Mouse (Mus musculus): ENCODE measurements at regions not wholly inside any gene's neighbourhood (a gene's known extent, or its start where the extent isn't known, plus 50 kb on each side); places are given as distances from the start of the nearest gene placed in this dataset.
"Not testable (repeated sequence)": the region's sequence is repeated elsewhere in the genome, so short reads cannot be mapped to it uniquely, and the experiment has no call there.

DNA sequence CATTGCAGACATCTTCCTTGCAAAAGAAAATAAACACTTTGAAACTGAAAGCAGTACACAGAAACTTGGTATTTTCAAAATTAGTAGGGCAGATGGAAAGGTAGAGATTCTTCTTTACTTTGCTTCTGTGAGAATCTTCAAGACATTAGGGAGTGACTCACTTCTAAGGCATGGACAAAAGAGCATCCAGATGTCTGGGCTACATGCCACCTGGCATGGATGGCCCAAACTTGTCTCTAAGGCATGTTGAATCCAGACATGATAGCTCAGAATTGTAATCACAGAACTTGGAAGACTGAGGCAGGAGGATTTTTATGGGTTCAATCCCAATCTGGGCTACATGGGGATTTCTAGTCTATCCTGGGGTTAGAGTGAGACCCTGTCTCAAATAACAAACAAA, 58.4 kb downstream of the Ly6f start:
- Histone ChIP-seq H3K27ac (ENCODE audit: insufficient read depth, low read depth, low read length) (no peak overlapping the region), H3K27me3 (replicated peaks; ENCODE audit: control insufficient read depth, insufficient read depth, low read length) (no peaks in the 10 kb centered on the region), H3K4me1 (ENCODE audit: control insufficient read depth, insufficient read depth, low read length) (no peaks in the 10 kb centered on the region), H3K4me3 (ENCODE audit: insufficient read depth, low read depth, low read length) (no peak overlapping the region), H3K36me3 (ENCODE audit: control insufficient read depth, insufficient read depth, low read length) (no peaks in the 10 kb centered on the region)
- no peak for DNase-seq
- no peak for TF ChIP-seq CTCF (conservative IDR thresholded peaks at IDR 0.05; ENCODE audit: insufficient read depth, insufficient read length, low read depth, low read length)
- TF ChIP-seq POLR2A (IDR thresholded peaks at IDR 0.05; ENCODE audit: low read depth, low read length) = no peak

DNA sequence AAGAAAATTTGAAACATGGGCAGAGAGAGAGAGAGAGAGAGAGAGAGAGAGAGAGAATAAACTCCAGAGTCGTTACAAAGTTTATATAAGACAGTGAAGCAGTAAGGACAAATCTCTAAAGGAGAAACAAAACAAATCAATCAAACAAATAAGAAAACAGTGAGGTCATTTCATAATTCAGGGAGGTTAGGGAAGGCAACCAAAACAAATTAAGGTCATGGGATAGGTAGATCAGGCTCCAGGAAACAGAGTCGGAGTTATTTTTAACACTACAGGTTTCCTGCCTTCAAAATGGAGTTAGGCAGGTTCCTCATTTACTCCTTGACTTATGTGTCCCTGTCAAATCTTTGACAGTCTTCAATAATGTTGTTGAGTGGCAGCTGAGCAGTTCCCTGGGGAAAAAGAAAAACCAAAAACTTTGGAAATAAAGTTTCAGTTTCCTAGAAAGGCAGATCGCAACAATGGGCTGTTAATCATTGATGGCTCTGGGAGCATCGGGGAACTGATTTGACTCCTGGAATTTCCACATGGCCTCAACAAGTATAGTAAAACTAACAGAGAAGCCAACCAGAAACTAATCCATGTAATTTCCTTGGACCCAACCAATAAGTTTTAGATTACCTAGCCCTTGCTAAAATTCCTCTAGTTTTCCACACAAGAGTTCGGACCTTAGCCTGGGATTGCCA, 88.0 kb downstream of the Ly6f start:
- H3K27me3 ChIP-seq (replicated peaks; ENCODE audit: control insufficient read depth, insufficient read depth, low read length) = no peaks in the 10 kb centered on the region
- 33% methylated on average over 5 of the region's 5 CpGs for WGBS
- H3K4me3 ChIP-seq (ENCODE audit: insufficient read depth, low read depth, low read length) = no peak overlapping the region
- TF ChIP-seq POLR2A (IDR thresholded peaks at IDR 0.05; ENCODE audit: low read depth, low read length) (no peak), CTCF (conservative IDR thresholded peaks at IDR 0.05; ENCODE audit: insufficient read depth, insufficient read length, low read depth, low read length) (no peak)
- peak; percentile 73 for DNase-seq
- no peaks in the 10 kb centered on the region for H3K36me3 ChIP-seq (ENCODE audit: control insufficient read depth, insufficient read depth, low read length)
- H3K27ac ChIP-seq (ENCODE audit: insufficient read depth, low read depth, low read length) = no peak overlapping the region
- H3K4me1 ChIP-seq (ENCODE audit: control insufficient read depth, insufficient read depth, low read length) = no peaks in the 10 kb centered on the region; the same call in 1 of the 2 replicates

DNA sequence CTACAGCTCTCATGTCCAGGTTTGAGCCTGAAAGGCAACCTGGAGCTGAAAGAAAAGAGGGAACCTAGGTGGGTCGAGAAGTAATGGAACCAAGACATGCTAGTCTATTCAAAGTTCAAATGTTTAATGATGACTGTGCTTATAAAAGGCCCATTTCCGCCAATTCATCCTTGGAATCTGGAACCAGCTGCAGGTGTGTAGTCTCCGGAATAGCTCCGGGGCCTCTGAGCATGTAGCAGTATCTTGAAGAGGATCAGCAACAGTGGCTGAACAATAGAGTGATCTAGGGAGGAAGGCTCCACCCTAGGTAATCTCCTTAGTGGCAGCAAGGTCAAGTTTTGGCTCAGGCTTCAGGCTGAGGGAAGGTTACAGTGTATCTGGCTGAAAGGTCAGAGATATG, 103.4 kb downstream of the Ly6f start:
- no peaks in the 10 kb centered on the region; the same call in 1 of the 2 replicates for H3K4me1 ChIP-seq (ENCODE audit: control insufficient read depth, insufficient read depth, low read length)
- no peak for TF ChIP-seq POLR2A (IDR thresholded peaks at IDR 0.05; ENCODE audit: low read depth, low read length)
- TF ChIP-seq CTCF (conservative IDR thresholded peaks at IDR 0.05; ENCODE audit: insufficient read depth, insufficient read length, low read depth, low read length) = no peak
- H3K27me3 ChIP-seq (replicated peaks; ENCODE audit: control insufficient read depth, insufficient read depth, low read length) = no peaks in the 10 kb centered on the region
- WGBS = 86% methylated on average over 4 of the region's 4 CpGs
- no peaks in the 10 kb centered on the region for H3K36me3 ChIP-seq (ENCODE audit: control insufficient read depth, insufficient read depth, low read length)
- H3K27ac ChIP-seq (ENCODE audit: insufficient read depth, low read depth, low read length) = no peak overlapping the region
- no peak overlapping the region for H3K4me3 ChIP-seq (ENCODE audit: insufficient read depth, low read depth, low read length)
- DNase-seq = no peak

DNA sequence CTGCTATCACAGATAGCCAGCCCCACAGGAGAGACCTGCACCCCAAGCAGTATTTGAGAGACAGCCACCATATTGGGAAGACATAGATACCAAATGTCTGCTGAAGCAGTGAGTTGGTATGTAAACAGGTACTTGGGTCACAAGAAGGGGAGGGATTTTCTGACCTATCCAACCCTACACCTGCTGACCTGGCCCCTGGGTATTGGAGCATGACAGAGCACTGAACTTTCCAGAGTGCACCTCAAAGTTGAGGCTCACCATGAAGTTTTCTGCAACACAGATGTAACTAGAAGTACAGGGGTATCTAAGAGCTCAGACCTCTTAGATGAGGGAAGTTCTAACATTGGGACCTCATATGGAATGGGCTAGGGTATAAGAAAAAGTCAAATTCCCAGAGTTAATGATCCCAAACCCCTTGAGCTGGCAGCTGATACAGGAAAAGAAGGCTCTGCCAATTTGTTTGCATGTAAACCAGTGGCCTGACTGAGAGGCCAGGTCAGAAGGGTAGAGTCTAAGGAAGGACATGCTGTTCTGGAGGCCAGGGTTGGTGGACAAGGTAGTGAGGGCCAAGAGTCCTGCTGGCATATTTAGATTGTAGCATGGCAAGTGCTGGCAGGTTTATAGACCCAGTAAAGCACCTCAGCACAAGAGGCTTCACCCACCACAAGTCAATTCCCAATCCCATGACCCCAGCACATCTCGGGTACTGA, 108.3 kb downstream of the Ly6f start:
- WGBS = 65% methylated on average over 1 of the region's 1 CpGs
- DNase-seq = peak; percentile 92
- Histone ChIP-seq H3K27me3 (replicated peaks; ENCODE audit: control insufficient read depth, insufficient read depth, low read length) (no peaks in the 10 kb centered on the region), H3K4me1 (ENCODE audit: control insufficient read depth, insufficient read depth, low read length) (peaks cover 18% of the 10 kb centered on the region), H3K27ac (ENCODE audit: insufficient read depth, low read depth, low read length) (peak overlapping the region; percentile 97), H3K4me3 (ENCODE audit: insufficient read depth, low read depth, low read length) (no peak overlapping the region), H3K36me3 (ENCODE audit: control insufficient read depth, insufficient read depth, low read length) (no peaks in the 10 kb centered on the region)
- no peak for TF ChIP-seq CTCF (conservative IDR thresholded peaks at IDR 0.05; ENCODE audit: insufficient read depth, insufficient read length, low read depth, low read length)
- no peak for TF ChIP-seq POLR2A (IDR thresholded peaks at IDR 0.05; ENCODE audit: low read depth, low read length)

DNA sequence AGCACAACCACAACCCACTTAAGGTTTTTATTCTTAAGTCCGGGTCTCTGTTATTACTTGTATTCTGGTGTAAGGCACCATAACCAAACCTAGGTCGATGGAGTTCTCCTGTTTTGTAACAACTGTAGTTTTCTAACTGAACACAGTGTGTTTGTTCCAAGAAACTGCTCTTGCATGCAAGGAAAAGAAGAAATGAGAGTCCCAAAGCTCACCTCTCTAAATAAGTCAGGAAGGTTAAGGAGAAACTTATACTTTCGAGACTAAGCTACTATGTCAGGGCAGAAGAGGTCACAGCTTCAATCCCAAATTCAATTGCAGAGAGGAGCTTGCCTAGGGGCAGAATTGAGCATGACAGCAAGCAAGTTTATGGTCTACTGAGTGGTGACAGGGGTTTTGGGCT, 109.9 kb downstream of the Ly6f start:
- peaks cover 18% of the 10 kb centered on the region for H3K4me1 ChIP-seq (ENCODE audit: control insufficient read depth, insufficient read depth, low read length)
- no peaks in the 10 kb centered on the region for H3K36me3 ChIP-seq (ENCODE audit: control insufficient read depth, insufficient read depth, low read length)
- peak; percentile 75 for DNase-seq
- no peaks in the 10 kb centered on the region for H3K27me3 ChIP-seq (replicated peaks; ENCODE audit: control insufficient read depth, insufficient read depth, low read length)
- no peak overlapping the region for H3K4me3 ChIP-seq (ENCODE audit: insufficient read depth, low read depth, low read length)
- TF ChIP-seq POLR2A (IDR thresholded peaks at IDR 0.05; ENCODE audit: low read depth, low read length) (no peak), CTCF (conservative IDR thresholded peaks at IDR 0.05; ENCODE audit: insufficient read depth, insufficient read length, low read depth, low read length) (no peak)
- 37% methylated on average over 3 of the region's 3 CpGs for WGBS
- H3K27ac ChIP-seq (ENCODE audit: insufficient read depth, low read depth, low read length) = peak overlapping the region; percentile 97

DNA sequence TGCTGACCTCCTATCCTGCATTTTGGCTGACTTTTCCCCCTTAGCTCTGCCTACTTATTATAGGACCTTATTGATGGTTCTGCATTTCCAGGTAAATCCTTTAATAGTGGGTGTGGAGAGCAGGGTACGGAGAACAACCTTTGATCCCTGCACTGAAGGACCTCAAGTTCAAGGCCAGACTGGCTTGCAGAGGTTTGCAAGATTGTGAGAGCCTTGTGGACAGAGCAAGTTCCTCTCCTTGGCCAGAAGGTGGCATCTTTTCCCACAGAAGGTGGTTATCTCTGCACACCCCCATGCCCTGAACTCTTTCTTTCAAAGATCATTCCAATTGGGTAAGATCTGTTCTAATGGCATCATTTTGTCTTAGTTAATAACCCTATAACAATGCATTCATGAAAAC, 111.6 kb downstream of the Ly6f start:
- Histone ChIP-seq H3K27me3 (replicated peaks; ENCODE audit: control insufficient read depth, insufficient read depth, low read length) (no peaks in the 10 kb centered on the region), H3K4me3 (ENCODE audit: insufficient read depth, low read depth, low read length) (no peak overlapping the region), H3K4me1 (ENCODE audit: control insufficient read depth, insufficient read depth, low read length) (peaks cover 18% of the 10 kb centered on the region), H3K36me3 (ENCODE audit: control insufficient read depth, insufficient read depth, low read length) (no peaks in the 10 kb centered on the region), H3K27ac (ENCODE audit: insufficient read depth, low read depth, low read length) (no peak overlapping the region)
- 54% methylated on average over 1 of the region's 1 CpGs for WGBS
- peak; percentile 60 for TF ChIP-seq CTCF (conservative IDR thresholded peaks at IDR 0.05; ENCODE audit: insufficient read depth, insufficient read length, low read depth, low read length)
- TF ChIP-seq POLR2A (IDR thresholded peaks at IDR 0.05; ENCODE audit: low read depth, low read length) = no peak
- peak; percentile 52 for DNase-seq

DNA sequence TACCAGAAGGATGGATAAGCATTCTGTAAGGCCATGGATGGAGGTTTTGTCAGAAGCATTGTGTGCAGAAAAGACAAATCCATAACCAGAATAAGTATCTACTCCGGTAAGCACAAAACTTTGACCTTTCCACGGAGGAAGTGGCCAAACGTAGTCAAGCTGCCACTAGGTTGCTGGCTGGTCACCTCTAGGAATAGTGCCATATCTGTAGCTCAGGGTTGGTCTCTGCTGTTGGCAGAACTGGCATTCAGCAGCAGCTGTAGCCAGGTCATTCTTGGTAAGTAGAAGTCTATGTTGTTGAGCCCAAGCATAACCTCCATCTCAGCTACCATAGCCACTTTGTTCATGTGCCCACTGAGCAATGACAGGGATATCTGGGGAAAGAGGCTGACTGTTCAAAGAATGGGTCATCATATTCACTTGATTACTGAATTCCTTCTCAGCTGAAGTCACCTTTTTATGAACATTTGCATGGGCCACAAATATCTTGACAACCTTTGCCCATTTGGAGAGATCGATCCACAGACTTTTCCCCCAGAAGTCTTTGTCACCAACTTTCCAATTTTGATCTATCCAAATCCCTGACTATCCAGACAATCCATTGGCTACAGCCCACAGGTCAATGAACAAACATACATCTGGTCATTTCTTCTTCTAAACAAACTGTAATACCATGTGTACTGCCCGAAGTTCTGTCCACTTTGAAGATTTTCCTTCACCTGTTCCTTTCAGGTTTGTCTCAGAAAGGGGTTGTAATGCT, 114.2 kb downstream of the Ly6f start:
- no peak overlapping the region for H3K27ac ChIP-seq (ENCODE audit: insufficient read depth, low read depth, low read length)
- WGBS = 74% methylated on average over 5 of the region's 5 CpGs
- H3K27me3 ChIP-seq (replicated peaks; ENCODE audit: control insufficient read depth, insufficient read depth, low read length) = no peaks in the 10 kb centered on the region
- no peaks in the 10 kb centered on the region for H3K36me3 ChIP-seq (ENCODE audit: control insufficient read depth, insufficient read depth, low read length)
- peak; percentile 16 for DNase-seq
- H3K4me3 ChIP-seq (ENCODE audit: insufficient read depth, low read depth, low read length) = no peak overlapping the region
- TF ChIP-seq CTCF (conservative IDR thresholded peaks at IDR 0.05; ENCODE audit: insufficient read depth, insufficient read length, low read depth, low read length) (no peak), POLR2A (IDR thresholded peaks at IDR 0.05; ENCODE audit: low read depth, low read length) (no peak)
- H3K4me1 ChIP-seq (ENCODE audit: control insufficient read depth, insufficient read depth, low read length) = peaks cover 12% of the 10 kb centered on the region

- DNase-seq = peak; percentile 92
- not testable (repeated sequence) for H3K27me3 ChIP-seq (replicated peaks; ENCODE audit: control insufficient read depth, insufficient read depth, low read length); H3K4me3 ChIP-seq (ENCODE audit: insufficient read depth, low read depth, low read length); H3K4me1 ChIP-seq (ENCODE audit: control insufficient read depth, insufficient read depth, low read length); H3K36me3 ChIP-seq (ENCODE audit: control insufficient read depth, insufficient read depth, low read length)
- WGBS = 41% methylated on average over 7 of the region's 7 CpGs
- H3K27ac ChIP-seq (ENCODE audit: insufficient read depth, low read depth, low read length) = peak overlapping the region; percentile 50
These were observed 124.8 kb downstream of the Ly6f start for GRCm38 (mm10) chr15:75392924-75393464.

Measured in kidney, adult 2 months (tissue).